Mouse (Mus musculus) left cerebral cortex, adult 6 months (tissue): ENCODE measurements around the gene Coro1b. TPM values are rescaled to one million over a fixed set of nuclear protein-coding genes. Genes with fewer than 3 reads are reported as not detected.

Experiments
- long read RNA-seq, 2 experiments: library from polyadenylated mRNA; unstranded; transcript quantifications; one replicate each; pipeline ENCODE4 v2.0.0; 2019 to 2020
- polyA plus RNA-seq: library from polyadenylated mRNA; unstranded; fragments of <200 nt; fragmentation: Nextera tagmentation; gene quantifications from 2 replicates; pipeline ENCODE4 v1.2.3, GENCODE M21; 2021

Coro1b gene
- 87.0 and 103 TPM in 2 replicates for polyA plus RNA-seq
- long read RNA-seq, experiment 1, transcript Coro1b-201 (11 exons, 1,888 nt): major isoform, 302 of 657 reads
- long read RNA-seq, experiment 1, partial matches to known transcripts: 68 of 657 reads
- long read RNA-seq, experiment 1, other reads (novel, unspliced or antisense): 287 of 657 reads
- long read RNA-seq, experiment 2, transcript Coro1b-201 (11 exons, 1,888 nt): major isoform, 52 of 116 reads
- long read RNA-seq, experiment 2, partial matches to known transcripts: 8 of 116 reads
- long read RNA-seq, experiment 2, other reads (novel, unspliced or antisense): 53 of 116 reads

GRCm38 (mm10) chr19:4148491-4148806, at the start of gene Coro1b:
TSS of gene Coro1b (plus strand) at chr19:4148619.

GRCm38 (mm10) chr19:4099837-4100717, 48.3 kb upstream of the Coro1b start, which contains the start of gene Pitpnm1:
TSS of gene Pitpnm1 (plus strand) at chr19:4099998.

GRCm38 (mm10) chr19:4125741-4126696, 22.4 kb upstream of the Coro1b start, which contains the start of gene Aip:
TSS of gene Aip (minus strand) at chr19:4125858.

GRCm38 (mm10) chr19:4139446-4139845, 9.0 kb upstream of the Coro1b start, which contains the start of gene Gpr152:
TSS of gene Gpr152 (plus strand) at chr19:4139787.

GRCm38 (mm10) chr19:4143759-4144268, 4.6 kb upstream of the Coro1b start, which contains the start of gene Cabp4:
TSS of gene Cabp4 (minus strand) at chr19:4144033.

GRCm38 (mm10) chr19:4153232-4153654, 4.8 kb downstream of the Coro1b start, which contains the start of gene Ptprcap:
TSS of gene Ptprcap (plus strand) at chr19:4153604.

GRCm38 (mm10) chr19:4162646-4163542, 14.5 kb downstream of the Coro1b start, which contains the start of gene Rps6kb2:
TSS of gene Rps6kb2 (minus strand) at chr19:4163354.

GRCm38 (mm10) chr19:4175368-4175947, 27.0 kb downstream of the Coro1b start, which contains the start of gene Carns1:
TSS of gene Carns1 (minus strand) at chr19:4175479.

GRCm38 (mm10) chr19:4190831-4191334, 42.5 kb downstream of the Coro1b start, which contains the start of gene Tbc1d10c:
TSS of gene Tbc1d10c (minus strand) at chr19:4191284.

GRCm38 (mm10) chr19:4191528-4192250, 43.3 kb downstream of the Coro1b start, which contains the start of gene Ppp1ca:
TSS of gene Ppp1ca (plus strand) at chr19:4192065.

GRCm38 (mm10) chr19:4201291-4201909, 53.0 kb downstream of the Coro1b start, which contains the start of gene Rad9a:
TSS of gene Rad9a (minus strand) at chr19:4201662.

Other genes with a start within 250 kb of the Coro1b start
- 3.1 and 3.9 TPM in 2 replicates for gene Tcirg1, start 241.5 kb upstream of the Coro1b start, polyA plus RNA-seq
- 579 and 589 TPM in 2 replicates for gene Ndufs8, start 235.8 kb upstream of the Coro1b start, polyA plus RNA-seq
- 6.4 and 6.9 TPM in 2 replicates for gene Aldh3b1, start 218.8 kb upstream of the Coro1b start, polyA plus RNA-seq
- gene Unc93b1, start 213.4 kb upstream of the Coro1b start, polyA plus RNA-seq: 20.5 and 23.3 TPM in 2 replicates
- gene Aldh3b3, start 190.0 kb upstream of the Coro1b start, polyA plus RNA-seq: 0.13 TPM in 1 of 2 replicates, not detected in the other
- gene Aldh3b2, start 176.3 kb upstream of the Coro1b start, polyA plus RNA-seq: 2.0 and 2.7 TPM in 2 replicates
- 3.2 and 3.9 TPM in 2 replicates for gene Acy3, start 162.0 kb upstream of the Coro1b start, polyA plus RNA-seq
- not detected in 2 replicates for gene Tbx10, start 155.9 kb upstream of the Coro1b start, polyA plus RNA-seq
- 21.4 and 23.0 TPM in 2 replicates for gene Nudt8, start 148.0 kb upstream of the Coro1b start, polyA plus RNA-seq
- 0.13 and 0.21 TPM in 2 replicates for gene Gm49405, start 148.0 kb upstream of the Coro1b start, polyA plus RNA-seq
- gene Doc2g, start 145.3 kb upstream of the Coro1b start, polyA plus RNA-seq: 2.1 and 3.3 TPM in 2 replicates
- 400 and 516 TPM in 2 replicates for gene Ndufv1, start 135.8 kb upstream of the Coro1b start, polyA plus RNA-seq
- 1,005 and 1,067 TPM in 2 replicates for gene Gstp1, start 110.6 kb upstream of the Coro1b start, polyA plus RNA-seq
- gene Gstp2, start 102.6 kb upstream of the Coro1b start, polyA plus RNA-seq: 2.2 and 7.2 TPM in 2 replicates
- not detected in 2 replicates for gene Gstp3, start 89.0 kb upstream of the Coro1b start, polyA plus RNA-seq
- not detected in 2 replicates for gene Cabp2, start 67.0 kb upstream of the Coro1b start, polyA plus RNA-seq
- gene Cdk2ap2, start 51.4 kb upstream of the Coro1b start, polyA plus RNA-seq: 52.6 and 68.9 TPM in 2 replicates
- gene Pitpnm1, start 48.6 kb upstream of the Coro1b start, polyA plus RNA-seq: 53.9 and 65.8 TPM in 2 replicates
- gene Aip, start 22.8 kb upstream of the Coro1b start, polyA plus RNA-seq: 168 and 240 TPM in 2 replicates
- gene Gpr152, start 8.8 kb upstream of the Coro1b start, polyA plus RNA-seq: not detected in 2 replicates
- 0.06 and 0.11 TPM in 2 replicates for gene Cabp4, start 4.6 kb upstream of the Coro1b start, polyA plus RNA-seq
- 0.72 and 1.4 TPM in 2 replicates for gene Ptprcap, start 5.0 kb downstream of the Coro1b start, polyA plus RNA-seq
- 11.8 and 16.7 TPM in 2 replicates for gene Rps6kb2, start 14.7 kb downstream of the Coro1b start, polyA plus RNA-seq
- gene Carns1, start 26.9 kb downstream of the Coro1b start, polyA plus RNA-seq: 4.2 and 4.3 TPM in 2 replicates
- 0.51 and 0.69 TPM in 2 replicates for gene Tbc1d10c, start 42.7 kb downstream of the Coro1b start, polyA plus RNA-seq
- 387 and 460 TPM in 2 replicates for gene Ppp1ca, start 43.4 kb downstream of the Coro1b start, polyA plus RNA-seq
- gene Rad9a, start 53.0 kb downstream of the Coro1b start, polyA plus RNA-seq: 6.8 and 7.0 TPM in 2 replicates
- 0.19 and 0.76 TPM in 2 replicates for gene Clcf1, start 65.6 kb downstream of the Coro1b start, polyA plus RNA-seq
- gene AC109138.7, start 65.7 kb downstream of the Coro1b start, polyA plus RNA-seq: not detected in 2 replicates
- gene Pold4, start 83.3 kb downstream of the Coro1b start, polyA plus RNA-seq: 31.3 and 44.7 TPM in 2 replicates
- 5.3 and 7.5 TPM in 2 replicates for gene Ssh3, start 120.6 kb downstream of the Coro1b start, polyA plus RNA-seq
- gene Ankrd13d, start 134.5 kb downstream of the Coro1b start, polyA plus RNA-seq: 54.6 and 59.2 TPM in 2 replicates
- gene Grk2, start 157.6 kb downstream of the Coro1b start, polyA plus RNA-seq: 62.5 and 70.5 TPM in 2 replicates
- 8.5 and 13.1 TPM in 2 replicates for gene Kdm2a, start 249.7 kb downstream of the Coro1b start, polyA plus RNA-seq